Mouse (Mus musculus): ENCODE measurements around the gene Polr2i.
"Not testable (repeated sequence)": the region's sequence is repeated elsewhere in the genome, so short reads cannot be mapped to it uniquely, and the experiment has no call there.

- not testable (repeated sequence) for TF ChIP-seq CTCF (IDR thresholded peaks at IDR 0.05; ENCODE audit: low read depth, low read length); GATA1 (IDR thresholded peaks at IDR 0.05; ENCODE audit: borderline replicate concordance, low read length); POLR2AphosphoS5 (IDR thresholded peaks at IDR 0.05; ENCODE audit: insufficient replicate concordance, low read depth, low read length); TAL1 (conservative IDR thresholded peaks at IDR 0.05; ENCODE audit: low read depth, low read length)
These were observed 31.1 kb upstream of the Polr2i start for GRCm38 (mm10) chr7:30200661-30201060.

All from G1E (cell line).